Mouse (Mus musculus) kidney, postnatal 10 days (tissue): ENCODE measurements around the gene Loxl1.
A peak's percentile ranks its signal among the peaks of the same experiment; 100 is the strongest.
"Not testable (repeated sequence)": the region's sequence is repeated elsewhere in the genome, so short reads cannot be mapped to it uniquely, and the experiment has no call there.

ENCODE experiments used
- DNase-seq: peaks from one replicate; pipeline ENCODE4 v3.0.0; 2021; ENCODE audit warnings: mixed read lengths

The Loxl1 gene

DNA sequence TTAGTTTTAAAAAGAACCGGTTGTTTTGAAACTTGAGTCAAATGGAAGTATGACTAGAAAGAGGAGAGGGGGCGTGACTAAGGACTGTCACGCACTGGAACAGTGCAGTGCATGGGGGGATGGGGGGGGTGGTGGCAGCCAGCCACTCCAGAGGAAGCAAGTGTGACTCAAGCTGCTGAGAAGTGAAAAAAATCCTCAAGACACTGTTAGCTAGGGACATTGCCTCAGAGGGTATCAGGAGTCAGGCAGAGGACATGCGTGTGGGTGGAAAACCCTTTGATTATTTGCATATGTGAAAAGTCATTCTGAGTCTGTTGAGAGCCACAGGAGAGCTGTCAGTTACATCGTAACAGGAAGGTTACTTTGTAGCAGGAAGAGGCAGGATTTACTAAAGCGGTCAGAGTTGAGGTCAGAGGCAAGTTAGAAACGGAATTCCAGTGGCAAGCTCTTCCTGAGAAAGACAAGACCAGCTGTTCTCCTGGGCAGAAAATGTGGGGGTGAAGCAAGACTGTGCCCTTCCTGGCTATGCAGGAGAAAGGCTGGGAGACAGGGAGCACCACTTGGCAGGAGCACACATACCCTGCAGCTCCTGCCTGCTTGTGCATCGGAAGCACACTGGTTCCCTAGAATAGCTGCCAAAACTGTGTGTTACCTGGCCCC lies 37.7 kb downstream of the Loxl1 start:
- peak; percentile 76 for DNase-seq

DNA sequence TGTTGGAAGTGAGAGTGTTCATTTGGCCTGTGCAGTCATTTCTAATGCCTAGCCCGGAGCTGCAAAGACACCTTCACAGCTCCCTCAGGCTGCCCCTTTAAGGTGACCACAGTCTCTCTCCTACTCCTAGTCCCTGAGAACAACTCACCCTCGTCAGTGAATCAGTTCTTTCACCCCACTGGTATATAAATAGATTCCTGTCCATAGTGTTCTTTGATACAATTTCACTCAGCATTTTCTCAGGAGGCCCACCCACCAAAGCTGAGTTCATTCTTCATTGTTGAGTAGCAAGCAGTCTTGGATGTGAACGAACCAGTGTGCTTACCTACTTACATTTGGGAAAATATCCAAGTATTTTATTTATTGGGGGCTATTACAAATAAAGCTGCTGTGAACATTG lies 38.4 kb downstream of the Loxl1 start:
- DNase-seq = no peak

DNA sequence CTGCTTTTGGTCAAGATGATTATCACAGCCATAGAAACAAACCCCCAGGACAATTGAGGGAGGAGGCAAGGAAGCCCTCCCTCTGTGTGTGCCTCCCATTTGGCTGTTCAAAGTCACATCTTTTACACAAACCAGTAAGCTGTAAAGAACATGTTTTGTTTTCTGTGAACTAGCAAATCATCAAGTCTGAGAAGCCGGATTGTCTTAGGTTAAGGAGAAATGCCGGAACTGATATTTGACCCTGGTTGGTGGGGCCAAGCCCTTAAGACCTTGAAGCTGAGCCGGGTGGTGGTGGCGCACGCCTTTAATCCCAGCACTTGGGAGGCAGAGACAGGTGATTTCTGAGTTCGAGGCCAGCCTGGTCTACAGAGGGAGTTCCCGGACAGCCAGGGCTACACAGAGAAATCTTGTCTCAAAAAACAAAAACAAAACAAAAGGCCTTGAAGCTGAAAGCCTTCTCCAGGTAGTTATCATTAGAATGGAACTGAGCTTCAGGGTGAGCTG lies 38.8 kb downstream of the Loxl1 start:
- no peak for DNase-seq

GRCm38 (mm10) chr9:58272855-58273254 lies 40.1 kb downstream of the Loxl1 start:
- DNase-seq = no peak

DNA sequence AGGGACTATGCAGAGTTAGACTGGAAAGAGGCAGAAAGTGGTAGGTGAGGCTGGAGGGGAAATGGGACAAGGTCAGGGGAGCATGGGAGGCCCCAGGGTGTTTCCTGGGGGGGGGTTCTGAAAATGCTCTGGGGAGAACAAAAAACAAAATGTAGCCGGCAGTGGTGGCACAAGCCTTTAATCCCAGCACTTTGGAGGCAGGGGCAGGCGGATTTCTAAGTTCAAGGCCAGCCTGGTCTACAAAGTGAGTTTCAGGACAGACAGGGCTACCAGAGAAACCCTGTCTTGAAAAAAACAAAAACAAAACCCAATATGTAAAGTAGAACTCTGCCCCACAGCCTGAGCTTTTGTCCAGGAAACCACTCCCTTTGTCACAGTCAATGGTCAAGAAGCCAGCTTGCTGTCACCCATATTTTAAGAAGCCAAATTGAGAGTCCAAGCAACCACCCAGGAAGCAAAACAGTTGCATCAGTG lies 40.9 kb downstream of the Loxl1 start:
- DNase-seq = no peak

DNA sequence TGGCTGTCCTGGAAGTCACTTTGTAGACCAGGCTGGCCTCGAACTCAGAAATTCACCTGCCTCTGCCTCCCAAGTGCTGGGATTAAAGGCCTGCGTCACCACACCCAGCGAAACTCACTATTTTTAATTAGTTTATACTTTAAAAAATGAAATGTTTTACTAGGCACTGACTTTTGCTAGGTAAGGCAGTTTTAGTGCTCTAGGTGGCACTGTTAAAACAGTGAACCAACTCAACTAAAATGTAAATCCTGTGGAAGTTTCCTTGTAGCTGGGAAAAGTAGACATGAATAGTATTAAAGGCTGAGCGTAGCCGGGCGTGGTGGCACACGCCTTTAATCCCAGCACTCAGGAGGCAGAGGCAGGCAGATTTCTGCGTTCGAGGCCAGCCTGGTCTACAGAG lies 41.4 kb downstream of the Loxl1 start:
- not testable (repeated sequence) for DNase-seq

DNA sequence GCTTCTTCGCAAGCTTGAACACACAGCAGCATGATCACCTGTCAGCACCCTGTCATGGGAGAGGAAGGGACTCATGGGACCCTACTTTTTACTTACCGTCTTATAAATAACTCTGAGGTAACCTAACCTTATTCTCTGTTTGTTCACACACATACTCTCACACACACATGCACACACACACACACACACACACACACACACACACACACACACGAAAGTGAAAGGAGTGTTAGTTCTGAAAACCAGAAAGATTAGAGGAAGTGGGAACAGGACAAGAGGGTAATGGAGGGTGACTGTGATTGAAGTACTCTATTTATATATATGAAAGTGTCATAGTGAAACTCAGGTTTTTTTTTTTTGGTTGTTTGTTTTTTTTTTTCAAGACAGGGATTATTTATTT lies 41.9 kb downstream of the Loxl1 start:
- DNase-seq = no peak

DNA sequence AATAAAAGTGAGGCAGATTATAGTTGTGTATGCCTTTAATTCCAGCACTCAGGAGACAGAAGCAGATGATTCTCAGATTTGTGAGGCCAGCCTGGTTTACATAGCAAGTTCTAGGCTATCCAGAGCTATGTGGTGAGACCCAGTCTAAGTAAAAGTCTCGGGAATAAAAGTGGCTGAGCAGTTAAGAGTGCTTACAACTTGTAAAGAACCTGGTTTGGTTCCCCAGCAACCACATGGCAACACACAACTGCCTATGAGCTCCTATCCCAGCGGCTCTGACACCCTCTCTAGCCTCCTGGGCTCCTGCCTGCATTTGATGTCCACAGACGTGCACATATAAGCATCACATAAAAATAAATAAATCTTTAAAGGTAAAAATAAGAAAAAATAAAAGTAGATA lies 42.9 kb downstream of the Loxl1 start:
- no peak for DNase-seq

GRCm38 (mm10) chr9:58268384-58269313 lies 44.3 kb downstream of the Loxl1 start:
- peak; percentile 80 for DNase-seq

- no peak for DNase-seq
These were observed 45.9 kb downstream of the Loxl1 start for GRCm38 (mm10) chr9:58267046-58267445.

DNA sequence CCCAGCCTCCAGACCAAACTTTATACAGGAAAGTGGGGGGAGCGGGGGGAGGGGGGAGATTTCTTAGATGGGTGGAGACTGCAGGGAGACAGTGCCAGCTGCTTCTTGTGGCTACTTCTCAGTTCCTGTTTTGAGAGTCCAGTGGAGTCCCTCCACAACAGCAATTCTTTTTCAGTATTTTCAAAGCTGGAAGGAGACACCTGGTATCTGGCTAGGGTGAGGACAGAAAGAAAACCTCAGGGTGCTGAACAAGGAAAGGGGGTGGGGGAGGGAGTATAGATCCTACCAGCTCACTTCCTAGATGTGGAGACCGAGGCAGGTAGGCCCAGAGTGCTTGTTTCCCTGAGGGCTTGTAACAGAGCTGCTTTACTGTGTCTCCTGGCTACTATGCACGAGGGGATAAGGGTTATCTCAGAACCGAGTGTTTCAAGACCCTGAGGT lies 46.4 kb downstream of the Loxl1 start:
- DNase-seq = peak; percentile 65

- no peak for DNase-seq
These were observed 47.6 kb downstream of the Loxl1 start for GRCm38 (mm10) chr9:58265368-58265767.

- no peak for DNase-seq
These were observed 50.5 kb downstream of the Loxl1 start for GRCm38 (mm10) chr9:58262507-58262906.

DNA sequence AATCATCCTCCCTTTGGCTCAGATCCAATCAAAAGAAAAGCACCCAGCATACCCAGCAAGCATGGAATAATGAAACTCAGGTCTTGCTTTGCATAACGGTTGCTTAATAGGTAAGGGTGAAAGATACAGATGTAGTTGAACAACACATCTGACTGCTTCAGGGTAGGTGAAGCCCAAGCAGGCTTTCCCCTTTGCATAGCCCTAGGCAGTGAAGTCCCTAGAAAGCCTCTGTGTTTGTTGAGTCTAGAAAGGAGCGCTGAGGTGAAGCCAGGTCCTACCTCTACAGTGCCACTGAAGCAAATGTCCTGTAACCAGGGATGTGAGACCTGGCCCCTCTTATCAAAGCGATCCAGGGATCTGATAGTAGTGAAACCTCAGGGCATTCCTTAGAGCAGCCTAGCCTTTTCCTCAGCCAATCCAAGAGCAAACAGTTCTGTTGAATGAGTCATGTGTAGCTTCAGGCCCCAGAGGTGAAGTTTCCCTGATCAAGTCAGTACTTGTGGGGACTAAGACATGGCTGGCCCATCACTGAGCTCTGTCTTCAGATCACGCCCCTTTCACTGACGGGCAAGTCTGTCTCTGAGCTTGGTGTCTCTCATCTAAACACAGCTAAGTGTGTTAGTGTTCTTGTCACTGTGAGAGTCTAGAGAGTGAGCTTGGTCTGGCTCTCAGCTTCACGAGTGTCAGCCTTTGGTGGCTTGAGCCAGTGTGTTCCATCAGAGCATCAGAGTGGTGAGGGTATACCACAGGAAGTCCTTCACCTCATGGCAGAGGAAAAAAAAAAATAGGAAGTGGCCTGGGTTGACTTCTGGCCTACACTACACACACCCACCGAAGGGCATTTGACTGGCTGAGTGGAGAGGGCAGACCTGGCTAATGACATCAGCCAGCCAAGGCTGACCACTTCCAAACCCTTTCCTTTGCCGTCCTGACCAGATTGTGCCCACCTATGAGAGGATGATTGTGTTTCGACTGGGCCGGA lies 57.0 kb downstream of the Loxl1 start:
- DNase-seq = no peak

GRCm38 (mm10) chr9:58255105-58255504 lies 57.9 kb downstream of the Loxl1 start:
- no peak for DNase-seq

DNA sequence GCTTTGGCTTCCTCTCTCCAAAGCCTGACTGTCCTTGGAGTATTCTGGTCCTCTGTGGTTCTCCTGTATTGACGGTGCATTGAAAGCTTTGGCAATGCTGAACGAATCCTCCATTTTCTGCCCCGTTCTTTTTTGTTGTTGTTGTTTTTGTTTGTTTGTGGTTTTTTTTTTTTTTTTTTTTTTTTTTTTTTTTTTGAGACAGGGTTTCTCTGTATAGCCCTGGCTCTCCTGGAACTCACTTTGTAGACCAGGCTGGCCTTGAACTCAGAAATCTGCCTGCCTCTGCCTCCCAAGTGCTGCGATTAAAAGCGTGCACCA lies 59.2 kb downstream of the Loxl1 start:
- not testable (repeated sequence) for DNase-seq

DNA sequence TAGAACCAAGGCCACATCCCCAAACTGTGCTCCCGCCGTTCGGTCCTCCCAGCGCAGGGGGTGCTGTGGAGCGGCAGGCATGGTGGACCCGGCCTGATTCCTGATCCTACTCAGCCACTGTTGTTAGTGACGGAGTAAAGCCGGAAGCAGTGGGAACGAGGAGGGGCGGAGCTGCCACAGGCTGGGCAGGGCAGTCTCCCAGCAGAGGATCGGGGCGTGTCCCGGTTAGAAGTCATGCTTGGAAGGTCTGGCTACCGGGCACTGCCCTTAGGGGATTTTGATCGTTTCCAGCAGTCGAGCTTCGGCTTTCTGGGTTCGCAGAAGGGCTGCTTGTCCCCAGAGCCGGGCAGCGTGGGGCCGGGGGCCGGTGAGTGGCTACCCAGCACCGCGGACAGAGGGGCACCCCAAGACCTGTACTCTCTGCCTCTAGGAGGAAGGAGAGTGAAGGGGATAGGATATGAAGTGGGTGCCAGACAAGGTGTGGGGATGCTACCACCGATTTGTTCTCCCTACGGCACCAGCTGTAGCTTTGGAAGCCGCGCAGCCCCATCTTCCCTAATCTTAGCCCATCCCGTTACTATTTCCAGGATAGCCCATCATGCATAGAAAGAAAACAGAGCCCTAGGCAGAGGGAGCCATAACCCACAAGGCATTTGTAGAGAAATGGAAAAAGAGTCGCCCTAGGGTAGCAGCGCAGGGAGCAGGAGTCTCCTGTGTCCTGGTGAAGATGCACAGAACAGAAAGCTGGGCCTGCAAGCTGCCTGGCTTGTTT lies 59.8 kb downstream of the Loxl1 start, which contains the start of gene Stoml1:
Stoml1 (plus strand) TSS at position 132 of the 772 bp plus-strand sequence.
- DNase-seq = peak; percentile 97

DNA sequence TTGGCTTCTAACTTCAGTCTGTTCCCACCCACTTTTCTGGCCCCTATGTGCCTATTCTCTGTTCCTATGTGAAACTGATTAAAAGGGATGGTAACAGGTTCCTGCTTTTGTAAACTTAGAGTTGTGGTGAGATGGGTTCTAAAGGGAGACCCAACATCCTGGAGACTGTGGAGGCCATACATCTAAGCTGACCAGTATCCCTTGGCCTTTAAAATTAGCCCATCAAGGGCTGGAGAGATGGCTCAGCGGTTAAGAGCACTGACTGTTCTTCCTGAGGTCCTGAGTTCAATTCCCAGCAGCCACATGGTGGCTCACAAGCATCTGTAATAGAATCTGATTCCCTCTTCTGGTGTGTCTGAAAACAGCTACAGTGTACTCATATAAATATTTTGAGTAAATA lies 62.3 kb downstream of the Loxl1 start:
- DNase-seq = not testable (repeated sequence)

DNA sequence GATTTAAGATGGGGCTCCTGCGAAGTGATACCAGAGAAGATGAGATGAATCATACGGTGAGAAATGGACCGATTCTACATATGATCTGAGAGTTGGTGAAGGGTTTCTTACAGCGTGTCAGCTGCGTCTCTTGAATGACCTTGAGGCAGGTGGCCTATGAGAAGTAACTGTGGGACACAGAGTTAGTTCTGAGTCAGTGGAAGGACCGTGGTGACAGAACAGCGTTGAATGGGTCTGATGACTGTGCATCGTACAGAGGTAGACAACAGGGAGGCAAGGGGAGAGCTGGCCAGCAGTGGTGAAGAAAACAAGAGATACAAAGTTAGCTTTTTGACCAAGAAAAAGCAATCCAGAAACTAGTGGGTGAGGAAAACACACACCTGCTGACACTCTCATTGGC lies 62.7 kb downstream of the Loxl1 start:
- no peak for DNase-seq

DNA sequence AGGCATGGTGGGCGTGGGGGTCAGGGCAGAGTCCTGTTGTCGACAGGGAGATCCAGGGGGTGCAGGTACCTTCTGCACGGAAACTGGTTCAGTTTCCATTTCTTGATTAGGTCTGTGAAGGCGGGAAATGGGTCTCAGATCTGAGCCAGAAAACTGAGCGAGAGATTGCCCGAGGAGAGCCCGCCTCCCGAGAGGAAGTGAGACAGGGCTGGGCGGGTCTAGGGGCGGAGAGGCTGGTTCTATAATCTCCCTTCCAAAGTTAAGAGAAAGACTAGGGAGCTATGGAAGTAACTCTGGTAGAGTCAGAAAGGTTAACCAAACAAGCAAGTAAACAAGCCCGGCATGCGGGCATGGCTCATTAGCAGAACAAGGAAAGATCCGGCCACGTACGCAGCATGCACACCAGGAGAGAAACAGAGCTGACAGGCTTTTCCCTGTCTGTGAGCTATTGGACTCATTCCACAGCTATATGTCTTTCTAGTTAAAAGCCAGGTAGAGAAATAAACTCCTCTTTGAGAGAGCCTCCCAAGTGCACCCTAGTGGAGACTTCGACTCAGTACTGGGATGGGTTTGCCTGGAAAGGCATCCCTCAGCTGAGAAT lies 63.3 kb downstream of the Loxl1 start, which contains the start of gene Pml:
Pml (minus strand) TSS at position 195 of the 601 bp plus-strand sequence.
- DNase-seq = peak; percentile 88

DNA sequence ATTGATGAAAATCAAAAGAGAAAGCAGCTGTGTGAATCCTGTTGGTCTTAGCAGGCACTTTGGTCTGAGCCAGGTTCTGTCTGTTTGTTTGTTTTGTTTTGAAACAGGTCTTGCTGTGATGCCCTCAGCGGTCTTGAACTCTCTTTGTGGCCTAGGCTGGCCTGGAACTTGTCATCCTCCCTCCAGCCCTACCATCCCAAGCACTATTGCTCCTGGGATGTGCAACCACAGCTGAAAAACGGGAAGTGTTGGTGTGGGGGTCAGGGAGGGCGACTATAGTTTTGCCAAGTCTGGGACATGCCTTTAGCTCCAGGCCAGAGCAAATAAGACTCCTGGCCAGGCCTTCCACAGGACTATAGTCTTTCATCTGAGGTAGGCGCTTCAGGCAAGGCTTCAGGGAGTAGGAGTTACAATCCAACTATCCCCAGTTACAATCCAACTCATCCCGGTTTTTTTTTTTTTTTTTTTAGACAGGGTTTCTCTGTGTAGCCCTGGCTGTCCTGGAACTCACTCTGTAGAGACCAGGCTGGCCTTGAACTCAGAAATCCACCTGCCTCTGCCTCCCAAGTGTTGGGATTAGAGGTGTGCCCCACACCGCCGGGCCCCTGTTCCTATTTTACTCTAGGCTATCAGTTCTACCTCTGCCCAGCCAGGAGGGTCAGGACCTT lies 64.1 kb downstream of the Loxl1 start:
- no peak for DNase-seq
